Comparison of ENCODE assay signal across 13 mouse cellular contexts in genomic region chr13:78937389-78938350, GRCm38 (mm10).
DNase-seq lines count a peak whose midpoint lies in the region; ATAC-seq and TF ChIP-seq lines count a peak whose summit lies in the region.
"Had no signal": no experiment of that assay in that cellular context is flagged by ENCODE, and none has a peak within 500 bp of the region (broad histone marks: within the 10 kb centered on the region; RNA-seq: fewer than 3 reads in every experiment).

No protein-coding gene starts in this region.

- no peak overlapping the region for H3K27ac ChIP-seq in forebrain, embryonic 11.5 days (ENCODE audit: low read depth, low read length)
- no peak overlapping the region for H3K27ac ChIP-seq in forebrain, embryonic 10.5 days
- H3K27ac ChIP-seq in hindbrain, embryonic 11.5 days (ENCODE audit: low read depth, low read length) = peak overlapping the region; percentile 42
- H3K27ac ChIP-seq in midbrain, embryonic 16.5 days (ENCODE audit: low read length) = no peak overlapping the region

- no peak overlapping the region for H3K4me3 ChIP-seq in forebrain, embryonic 11.5 days (ENCODE audit: low read depth, low read length)
- no peak overlapping the region for H3K4me3 ChIP-seq in forebrain, embryonic 10.5 days
- H3K4me3 ChIP-seq in hindbrain, embryonic 11.5 days (ENCODE audit: low read depth, low read length) = no peak overlapping the region
- no peak overlapping the region for H3K4me3 ChIP-seq in midbrain, embryonic 16.5 days (ENCODE audit: low read depth, low read length)

- no peak for TF ChIP-seq POLR2A in brain, embryonic 14.5 days (IDR thresholded peaks at IDR 0.05; ENCODE audit: borderline replicate concordance, extremely low read depth, insufficient read depth, insufficient read length, poor library complexity, severe bottlenecking)

- no peaks in the 10 kb centered on the region for H3K27me3 ChIP-seq in forebrain, embryonic 11.5 days (ENCODE audit: control insufficient read depth, insufficient read depth, low read length)
- H3K27me3 ChIP-seq in forebrain, embryonic 10.5 days (ENCODE audit: poor library complexity, severe bottlenecking) = no peaks in the 10 kb centered on the region
- no peaks in the 10 kb centered on the region for H3K27me3 ChIP-seq in hindbrain, embryonic 11.5 days (ENCODE audit: control insufficient read depth, insufficient read depth, low read length)
- H3K27me3 ChIP-seq in midbrain, embryonic 16.5 days (ENCODE audit: control insufficient read depth, insufficient read depth, low read depth, low read length) = no peaks in the 10 kb centered on the region

- no peak overlapping the region for H3K9ac ChIP-seq in forebrain, embryonic 11.5 days (ENCODE audit: low read length)
- no peak overlapping the region for H3K9ac ChIP-seq in hindbrain, embryonic 11.5 days (ENCODE audit: low read depth, low read length)
- H3K9ac ChIP-seq in midbrain, embryonic 16.5 days (ENCODE audit: low read depth, low read length) = no peak overlapping the region

- peaks cover 11% of the 10 kb centered on the region; the same call in 1 of the 2 replicates for H3K4me1 ChIP-seq in forebrain, embryonic 11.5 days (replicated peaks; ENCODE audit: control insufficient read depth, insufficient read depth, low read length)
- peaks cover 40% of the 10 kb centered on the region for H3K4me1 ChIP-seq in forebrain, embryonic 10.5 days
- H3K4me1 ChIP-seq in hindbrain, embryonic 11.5 days (replicated peaks; ENCODE audit: control insufficient read depth, insufficient read depth, low read length) = no peaks in the 10 kb centered on the region
- H3K4me1 ChIP-seq in midbrain, embryonic 16.5 days (ENCODE audit: control insufficient read depth, insufficient read depth, low read length) = peaks cover 5% of the 10 kb centered on the region

- DNase-seq in forebrain, embryonic 11.5 days (ENCODE audit: low spot score) = no peak
- DNase-seq in forebrain, embryonic 10.5 days (ENCODE audit: extremely low spot score, low spot score) = no peak
- peak; percentile 96 for DNase-seq in brain, embryonic 14.5 days (ENCODE audit: low read depth)
- DNase-seq in hindbrain, embryonic 11.5 days (ENCODE audit: low spot score) = peak; percentile 52
- no peak for DNase-seq in ovary, adult 18-20 months (ENCODE audit: low spot score)
- no peak for DNase-seq in ovary, postnatal 14 days (ENCODE audit: low spot score)
- DNase-seq in left cerebral cortex, adult 9 months (ENCODE audit: low spot score in 2 of 2) = no peak
- DNase-seq: gastrocnemius, postnatal 25 days; kidney, postnatal 25 days; lung, adult 18-20 months; right cerebral cortex, postnatal 25 days; thymus, adult 2 months had no signal

- WGBS in forebrain, embryonic 11.5 days = 46% methylated on average over 7 of the region's 7 CpGs
- 63% methylated on average over 7 of the region's 7 CpGs for WGBS in forebrain, embryonic 10.5 days
- WGBS in hindbrain, embryonic 11.5 days = 33% methylated on average over 7 of the region's 7 CpGs
- 28% methylated on average over 7 of the region's 7 CpGs for WGBS in midbrain, embryonic 16.5 days

- H3K9me3 ChIP-seq in forebrain, embryonic 11.5 days (ENCODE audit: control insufficient read depth, low read length) = no peaks in the 10 kb centered on the region
- H3K9me3 ChIP-seq in forebrain, embryonic 10.5 days = no peaks in the 10 kb centered on the region
- no peaks in the 10 kb centered on the region for H3K9me3 ChIP-seq in hindbrain, embryonic 11.5 days (ENCODE audit: control insufficient read depth, low read length)
- H3K9me3 ChIP-seq in midbrain, embryonic 16.5 days (replicated peaks; ENCODE audit: control insufficient read depth, low read length, poor library complexity, severe bottlenecking) = no peaks in the 10 kb centered on the region

- H3K4me2 ChIP-seq in forebrain, embryonic 11.5 days (ENCODE audit: low read depth, low read length, severe bottlenecking) = no peak overlapping the region
- no peak overlapping the region for H3K4me2 ChIP-seq in hindbrain, embryonic 11.5 days (replicated peaks; ENCODE audit: low read depth, low read length)
- H3K4me2 ChIP-seq in midbrain, embryonic 16.5 days (ENCODE audit: low read length) = no peak overlapping the region

- no peaks in the 10 kb centered on the region for H3K36me3 ChIP-seq in forebrain, embryonic 11.5 days (ENCODE audit: control insufficient read depth, insufficient read depth, low read length)
- no peaks in the 10 kb centered on the region for H3K36me3 ChIP-seq in forebrain, embryonic 10.5 days (replicated peaks)
- H3K36me3 ChIP-seq in hindbrain, embryonic 11.5 days (ENCODE audit: control insufficient read depth, insufficient read depth, low read length) = no peaks in the 10 kb centered on the region
- no peaks in the 10 kb centered on the region for H3K36me3 ChIP-seq in midbrain, embryonic 16.5 days (ENCODE audit: control insufficient read depth, insufficient read depth, low read length)

- no peak for TF ChIP-seq CTCF in brain, embryonic 14.5 days (IDR thresholded peaks at IDR 0.05; ENCODE audit: borderline replicate concordance, extremely low read depth, insufficient read depth, insufficient read length)

- peak; percentile 90 for ATAC-seq in forebrain, embryonic 11.5 days (replicated peaks; ENCODE audit: low FRiP score)
- ATAC-seq in hindbrain, embryonic 11.5 days (ENCODE audit: low FRiP score) = peak; percentile 91
- peak; percentile 93 for ATAC-seq in midbrain, embryonic 16.5 days

Comparison
In these comparisons a context has a peak if more than half of its experiments do, and no peak if none do; other contexts are left out.
1. DNase-seq: peak in brain, embryonic 14.5 days (single experiment) and hindbrain, embryonic 11.5 days (single experiment); none in forebrain, embryonic 11.5 days (single experiment), forebrain, embryonic 10.5 days (single experiment), ovary, adult 18-20 months (single experiment), ovary, postnatal 14 days (single experiment) and left cerebral cortex, adult 9 months (0 of 2).
2. Peak in every context shown above with its lines, with median percentiles within 50 percentile points of each other: ATAC-seq.